Mouse (Mus musculus) gonadal fat pad, adult 2 months (tissue): ENCODE results near the gene Syt7. TPM values are rescaled to one million over a fixed set of nuclear protein-coding genes. Genes with fewer than 3 reads are reported as not detected.

Experiments used
- DNase-seq: peaks from one replicate; pipeline ENCODE4 v3.0.0-alpha.2; 2012; ENCODE audit warnings: low read depth
- polyA plus RNA-seq: library from polyadenylated mRNA; depleted of rRNA; stranded (reverse); fragments of >200 nt; gene quantifications from 2 replicates; pipeline ENCODE4 v1.2.3, GENCODE M21; 2012; rRNA removed

The Syt7 gene
- polyA plus RNA-seq: 2.3 and 2.4 TPM in 2 replicates

- no peak for DNase-seq
These were observed at the start of gene Syt7 for GRCm38 (mm10) chr19:10388615-10389313. Gene Syt7 (plus strand): TSS chr19:10389090.

- DNase-seq: no peak
These were observed 49.6 kb upstream of the Syt7 start for GRCm38 (mm10) chr19:10339271-10339670.

GRCm38 (mm10) chr19:10340661-10341060 lies 48.2 kb upstream of the Syt7 start:
- DNase-seq: no peak

- no peak for DNase-seq
These were observed 47.7 kb upstream of the Syt7 start for GRCm38 (mm10) chr19:10341152-10341551.

- no peak for DNase-seq
These were observed 47.0 kb upstream of the Syt7 start for GRCm38 (mm10) chr19:10341817-10342439.

- DNase-seq: no peak
These were observed 45.0 kb upstream of the Syt7 start for GRCm38 (mm10) chr19:10343866-10344265.

GRCm38 (mm10) chr19:10345696-10346095 lies 43.2 kb upstream of the Syt7 start:
- no peak for DNase-seq

- no peak for DNase-seq
These were observed 41.1 kb upstream of the Syt7 start for GRCm38 (mm10) chr19:10347628-10348273.

GRCm38 (mm10) chr19:10352218-10352617 lies 36.7 kb upstream of the Syt7 start:
- DNase-seq: no peak

GRCm38 (mm10) chr19:10354830-10355229 lies 34.1 kb upstream of the Syt7 start:
- DNase-seq: no peak

- DNase-seq: no peak
These were observed 31.9 kb upstream of the Syt7 start for GRCm38 (mm10) chr19:10356845-10357503.

GRCm38 (mm10) chr19:10359105-10359946 lies 29.6 kb upstream of the Syt7 start:
- DNase-seq: no peak

- DNase-seq: no peak
These were observed 26.3 kb upstream of the Syt7 start for GRCm38 (mm10) chr19:10362473-10363129.

- DNase-seq: no peak
These were observed 25.0 kb upstream of the Syt7 start for GRCm38 (mm10) chr19:10363869-10364268.

GRCm38 (mm10) chr19:10366116-10366845 lies 22.6 kb upstream of the Syt7 start:
- DNase-seq: no peak

GRCm38 (mm10) chr19:10367802-10368201 lies 21.1 kb upstream of the Syt7 start:
- no peak for DNase-seq

GRCm38 (mm10) chr19:10369936-10370335 lies 19.0 kb upstream of the Syt7 start:
- DNase-seq: no peak

GRCm38 (mm10) chr19:10373191-10373590 lies 15.7 kb upstream of the Syt7 start:
- no peak for DNase-seq

GRCm38 (mm10) chr19:10375260-10375659 lies 13.6 kb upstream of the Syt7 start:
- no peak for DNase-seq

GRCm38 (mm10) chr19:10379978-10380377 lies 8.9 kb upstream of the Syt7 start:
- DNase-seq: no peak
